Mouse (Mus musculus): ENCODE measurements around the gene Zfp775. TPM values are rescaled to one million over a fixed set of nuclear protein-coding genes. Genes with fewer than 3 reads are reported as not detected.

The Zfp775 gene
- polyA plus RNA-seq, 1 experiment from 2014 or later: 5.4 TPM

DNA sequence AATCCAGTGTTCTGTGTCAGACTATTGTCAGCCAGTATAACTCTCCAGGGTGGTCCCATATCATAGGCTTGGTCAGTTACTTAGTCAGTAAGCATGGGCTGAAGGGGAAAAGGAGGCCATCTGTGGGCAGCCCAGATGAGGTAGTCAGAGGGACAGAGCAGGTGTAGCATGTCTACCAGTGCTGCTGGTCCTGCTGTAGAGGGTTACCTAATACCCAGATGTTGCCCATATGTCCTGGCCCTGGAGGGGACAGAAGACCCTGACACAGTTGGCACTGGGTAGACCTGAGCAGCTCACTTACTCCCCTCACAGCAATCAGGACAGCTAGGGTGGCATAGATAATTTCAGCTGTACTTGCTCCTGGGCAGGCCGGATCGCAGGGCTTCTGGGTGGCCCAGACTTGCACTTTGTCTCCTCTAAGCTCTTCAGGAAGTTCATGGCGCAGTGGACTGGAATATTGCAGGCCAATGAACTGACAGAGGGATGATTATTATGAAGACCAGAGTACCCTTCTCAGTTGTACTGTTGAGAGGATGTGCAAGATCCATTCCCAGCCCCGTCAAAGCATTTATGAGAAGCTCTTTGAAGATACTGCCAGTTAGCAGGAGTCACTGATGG lies 36.1 kb upstream of the Zfp775 start:
- H3K4me1 ChIP-seq (ENCODE audit: control insufficient read depth in 2 of 2, insufficient read depth in 2 of 2, low read length in 2 of 2): peaks cover 27 to 40% of the 10 kb centered on the region in 2 experiments
- no peaks in the 10 kb centered on the region for H3K27me3 ChIP-seq (ENCODE audit: control insufficient read depth, insufficient read depth, low read length)
- no peak overlapping the region for H3K4me3 ChIP-seq (ENCODE audit: control insufficient read depth in 1 of 2, insufficient read depth in 1 of 2, low read depth in 1 of 2, low read length in 2 of 2)
- no peaks in the 10 kb centered on the region for H3K9me3 ChIP-seq (ENCODE audit: control insufficient read depth, low read length)
- H3K36me3 ChIP-seq (ENCODE audit: control insufficient read depth, insufficient read depth, low read length): peaks cover 10% of the 10 kb centered on the region
- 75% methylated on average over 4 of the region's 4 CpGs for WGBS
- H3K4me2 ChIP-seq (ENCODE audit: low read length): no peak overlapping the region
- no peak for ATAC-seq (ENCODE audit: insufficient number of reproducible peaks, insufficient read depth, low FRiP score, low read depth)
- peak overlapping the region; percentile 7 to 53; a peak in 3 of 4 replicates for H3K27ac ChIP-seq (replicated peaks in 1 of 2; ENCODE audit: control insufficient read depth in 1 of 2, insufficient read depth in 1 of 2, low read depth in 2 of 2, low read length in 2 of 2)
- no peak overlapping the region for H3K9ac ChIP-seq (ENCODE audit: low read length)

DNA sequence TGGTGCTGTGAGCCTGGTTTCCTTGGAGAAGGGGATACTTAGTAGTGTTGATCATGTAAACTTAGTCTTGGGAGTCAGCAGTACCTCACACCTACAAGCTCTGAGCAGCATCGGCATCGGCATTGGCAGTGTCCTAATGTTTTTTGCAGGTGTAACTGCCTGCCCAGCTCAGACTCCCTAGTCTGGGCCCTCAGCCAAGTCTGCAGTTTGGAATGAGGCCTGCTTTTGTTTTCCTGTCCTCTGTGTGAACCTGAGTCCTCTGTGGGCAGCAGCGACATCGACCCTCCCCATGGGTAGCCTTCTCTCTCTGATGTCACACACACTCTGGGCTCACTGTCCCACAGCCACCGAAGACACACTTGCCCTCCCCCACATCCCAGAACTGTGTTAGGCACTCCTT lies 35.6 kb upstream of the Zfp775 start:
- Histone ChIP-seq H3K9me3 (ENCODE audit: control insufficient read depth, low read length) (no peaks in the 10 kb centered on the region), H3K27ac (replicated peaks in 1 of 2; ENCODE audit: control insufficient read depth in 1 of 2, insufficient read depth in 1 of 2, low read depth in 2 of 2, low read length in 2 of 2) (peak overlapping the region; percentile 13 to 53), H3K4me2 (ENCODE audit: low read length) (no peak overlapping the region), H3K4me1 (ENCODE audit: control insufficient read depth in 2 of 2, insufficient read depth in 2 of 2, low read length in 2 of 2) (peaks cover 27 to 40% of the 10 kb centered on the region in 2 experiments), H3K4me3 (ENCODE audit: control insufficient read depth in 1 of 2, insufficient read depth in 1 of 2, low read depth in 1 of 2, low read length in 2 of 2) (no peak overlapping the region), H3K9ac (ENCODE audit: low read length) (no peak overlapping the region), H3K36me3 (ENCODE audit: control insufficient read depth, insufficient read depth, low read length) (peaks cover 10% of the 10 kb centered on the region), H3K27me3 (ENCODE audit: control insufficient read depth, insufficient read depth, low read length) (no peaks in the 10 kb centered on the region)
- 6% methylated on average over 5 of the region's 5 CpGs for WGBS
- ATAC-seq (ENCODE audit: insufficient number of reproducible peaks, insufficient read depth, low FRiP score, low read depth): peak; percentile 31; the same call in 1 of the 2 replicates

DNA sequence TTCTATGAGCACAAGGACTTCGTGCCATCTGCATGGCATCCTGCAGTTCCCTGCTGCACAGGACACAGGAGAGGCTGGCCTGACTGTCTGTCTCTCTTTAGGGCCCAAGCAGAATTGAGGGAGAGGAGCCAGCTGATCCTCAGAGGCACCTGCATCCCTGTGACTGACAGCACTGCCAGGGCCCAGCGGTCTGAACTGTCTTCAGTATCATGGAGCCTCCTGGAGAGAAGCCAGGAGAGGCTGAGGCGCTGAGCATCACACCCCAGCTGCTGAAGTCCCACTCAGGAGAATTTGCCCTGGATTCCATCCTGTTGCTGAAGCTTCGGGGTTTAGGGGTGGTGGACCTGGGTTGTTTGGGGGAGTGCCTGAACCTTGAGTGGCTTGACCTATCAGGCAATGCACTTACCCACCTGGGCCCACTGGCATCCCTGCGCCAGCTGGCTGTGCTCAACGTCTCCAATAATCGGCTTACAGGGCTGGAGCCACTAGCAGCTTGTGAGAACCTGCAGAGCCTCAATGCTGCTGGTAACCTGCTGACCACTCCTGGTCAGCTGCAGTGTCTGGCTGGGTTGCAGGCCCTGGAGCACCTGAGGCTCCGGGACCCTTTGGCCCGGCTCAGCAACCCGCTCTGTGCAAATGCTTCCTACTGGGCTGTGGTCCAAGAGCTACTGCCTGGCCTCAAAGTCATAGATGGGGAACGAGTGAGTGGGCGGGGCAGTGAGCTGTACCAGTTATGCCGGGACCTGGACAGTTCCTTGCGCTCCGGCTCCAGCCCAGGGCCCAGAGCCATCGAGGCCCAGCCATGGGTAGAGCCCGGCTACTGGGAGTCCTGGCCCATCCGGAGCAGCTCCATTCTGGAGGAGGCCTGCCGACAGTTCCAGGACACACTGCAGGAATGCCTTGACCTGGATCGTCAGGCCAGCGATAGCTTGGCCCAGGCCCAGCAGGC lies 33.6 kb upstream of the Zfp775 start:
- H3K27ac ChIP-seq (replicated peaks in 1 of 2; ENCODE audit: control insufficient read depth in 1 of 2, insufficient read depth in 1 of 2, low read depth in 2 of 2, low read length in 2 of 2): peak overlapping the region; percentile 58 to 81
- ATAC-seq (ENCODE audit: insufficient number of reproducible peaks, insufficient read depth, low FRiP score, low read depth): peak; percentile 58
- peak overlapping the region; percentile 51 for H3K9ac ChIP-seq (ENCODE audit: low read length)
- H3K4me3 ChIP-seq (ENCODE audit: control insufficient read depth in 1 of 2, insufficient read depth in 1 of 2, low read depth in 1 of 2, low read length in 2 of 2): peak overlapping the region in 1 of 2 experiments; percentile 2; a peak in 1 of 4 replicates
- no peaks in the 10 kb centered on the region for H3K9me3 ChIP-seq (ENCODE audit: control insufficient read depth, low read length)
- H3K36me3 ChIP-seq (ENCODE audit: control insufficient read depth, insufficient read depth, low read length): peaks cover 6% of the 10 kb centered on the region
- WGBS: 24% methylated on average over 21 of the region's 21 CpGs
- H3K27me3 ChIP-seq (ENCODE audit: control insufficient read depth, insufficient read depth, low read length): no peaks in the 10 kb centered on the region
- peak overlapping the region; percentile 52 for H3K4me2 ChIP-seq (ENCODE audit: low read length)
- peaks cover 41 to 55% of the 10 kb centered on the region in 2 experiments for H3K4me1 ChIP-seq (ENCODE audit: control insufficient read depth in 2 of 2, insufficient read depth in 2 of 2, low read length in 2 of 2)

- peak overlapping the region; percentile 51 for H3K9ac ChIP-seq (ENCODE audit: low read length)
These were observed 32.6 kb upstream of the Zfp775 start for GRCm38 (mm10) chr6:48569065-48569807.

GRCm38 (mm10) chr6:48572014-48572413 lies 29.8 kb upstream of the Zfp775 start:
- Histone ChIP-seq H3K27ac (replicated peaks in 1 of 2; ENCODE audit: control insufficient read depth in 1 of 2, insufficient read depth in 1 of 2, low read depth in 2 of 2, low read length in 2 of 2) (peak overlapping the region; percentile 54 to 70; a peak in 3 of 4 replicates), H3K4me3 (ENCODE audit: control insufficient read depth in 1 of 2, insufficient read depth in 1 of 2, low read depth in 1 of 2, low read length in 2 of 2) (peak overlapping the region in 1 of 2 experiments; percentile 11; a peak in 1 of 4 replicates), H3K4me1 (ENCODE audit: control insufficient read depth in 2 of 2, insufficient read depth in 2 of 2, low read length in 2 of 2) (peaks cover 36 to 41% of the 10 kb centered on the region in 2 experiments), H3K4me2 (ENCODE audit: low read length) (peak overlapping the region; percentile 12; the same call in 1 of the 2 replicates), H3K9ac (ENCODE audit: low read length) (no peak overlapping the region), H3K27me3 (ENCODE audit: control insufficient read depth, insufficient read depth, low read length) (no peaks in the 10 kb centered on the region), H3K9me3 (ENCODE audit: control insufficient read depth, low read length) (no peaks in the 10 kb centered on the region), H3K36me3 (ENCODE audit: control insufficient read depth, insufficient read depth, low read length) (no peaks in the 10 kb centered on the region)
- no peak for ATAC-seq (ENCODE audit: insufficient number of reproducible peaks, insufficient read depth, low FRiP score, low read depth)
- WGBS: 84% methylated on average over 5 of the region's 5 CpGs

More at GRCm38 (mm10) chr6:48569065-48569807, 32.6 kb upstream of the Zfp775 start:
- H3K27ac ChIP-seq (replicated peaks in 1 of 2; ENCODE audit: control insufficient read depth in 1 of 2, insufficient read depth in 1 of 2, low read depth in 2 of 2, low read length in 2 of 2): peak overlapping the region; percentile 58 to 81
- H3K27me3 ChIP-seq (ENCODE audit: control insufficient read depth, insufficient read depth, low read length): no peaks in the 10 kb centered on the region
- H3K4me2 ChIP-seq (ENCODE audit: low read length): peak overlapping the region; percentile 52
- peaks cover 6% of the 10 kb centered on the region for H3K36me3 ChIP-seq (ENCODE audit: control insufficient read depth, insufficient read depth, low read length)
- peak overlapping the region in 1 of 2 experiments; percentile 2; a peak in 1 of 4 replicates for H3K4me3 ChIP-seq (ENCODE audit: control insufficient read depth in 1 of 2, insufficient read depth in 1 of 2, low read depth in 1 of 2, low read length in 2 of 2)
- peaks cover 46 to 56% of the 10 kb centered on the region in 2 experiments for H3K4me1 ChIP-seq (ENCODE audit: control insufficient read depth in 2 of 2, insufficient read depth in 2 of 2, low read length in 2 of 2)
- no peaks in the 10 kb centered on the region for H3K9me3 ChIP-seq (ENCODE audit: control insufficient read depth, low read length)
- ATAC-seq (ENCODE audit: insufficient number of reproducible peaks, insufficient read depth, low FRiP score, low read depth): no peak
- 36% methylated on average over 8 of the region's 8 CpGs for whole genome bisulfite sequencing

- H3K36me3 ChIP-seq (ENCODE audit: control insufficient read depth, insufficient read depth, low read length): no peaks in the 10 kb centered on the region
- H3K4me3 ChIP-seq (ENCODE audit: control insufficient read depth in 1 of 2, insufficient read depth in 1 of 2, low read depth in 1 of 2, low read length in 2 of 2): peak within 1 kb of the TSS in 1 of 2 experiments; percentile 11; a peak in 1 of 4 replicates
- peak within 1 kb of the TSS; percentile 70 to 74 for H3K27ac ChIP-seq (replicated peaks in 1 of 2; ENCODE audit: control insufficient read depth in 1 of 2, insufficient read depth in 1 of 2, low read depth in 2 of 2, low read length in 2 of 2)
- peak within 1 kb of the TSS; percentile 12; the same call in 1 of the 2 replicates for H3K4me2 ChIP-seq (ENCODE audit: low read length)
- no peak for ATAC-seq (ENCODE audit: insufficient number of reproducible peaks, insufficient read depth, low FRiP score, low read depth)
- no peaks in the 10 kb centered on the region for H3K27me3 ChIP-seq (ENCODE audit: control insufficient read depth, insufficient read depth, low read length)
- H3K9ac ChIP-seq (ENCODE audit: low read length): peak within 1 kb of the TSS; percentile 38; the same call in 1 of the 2 replicates
- peaks cover 36% of the 10 kb centered on the region in 2 experiments for H3K4me1 ChIP-seq (ENCODE audit: control insufficient read depth in 2 of 2, insufficient read depth in 2 of 2, low read length in 2 of 2)
- H3K9me3 ChIP-seq (ENCODE audit: control insufficient read depth, low read length): no peaks in the 10 kb centered on the region
- WGBS: 20% methylated on average over 6 of the region's 6 CpGs
These were observed 29.2 kb upstream of the Zfp775 start, which contains the start of gene Rarres2 for GRCm38 (mm10) chr6:48572572-48573061. Gene Rarres2, minus strand, starts transcription at chr6:48572789.
